ENCODE assay signal across 8 mouse cellular contexts in the genomic region with DNA sequence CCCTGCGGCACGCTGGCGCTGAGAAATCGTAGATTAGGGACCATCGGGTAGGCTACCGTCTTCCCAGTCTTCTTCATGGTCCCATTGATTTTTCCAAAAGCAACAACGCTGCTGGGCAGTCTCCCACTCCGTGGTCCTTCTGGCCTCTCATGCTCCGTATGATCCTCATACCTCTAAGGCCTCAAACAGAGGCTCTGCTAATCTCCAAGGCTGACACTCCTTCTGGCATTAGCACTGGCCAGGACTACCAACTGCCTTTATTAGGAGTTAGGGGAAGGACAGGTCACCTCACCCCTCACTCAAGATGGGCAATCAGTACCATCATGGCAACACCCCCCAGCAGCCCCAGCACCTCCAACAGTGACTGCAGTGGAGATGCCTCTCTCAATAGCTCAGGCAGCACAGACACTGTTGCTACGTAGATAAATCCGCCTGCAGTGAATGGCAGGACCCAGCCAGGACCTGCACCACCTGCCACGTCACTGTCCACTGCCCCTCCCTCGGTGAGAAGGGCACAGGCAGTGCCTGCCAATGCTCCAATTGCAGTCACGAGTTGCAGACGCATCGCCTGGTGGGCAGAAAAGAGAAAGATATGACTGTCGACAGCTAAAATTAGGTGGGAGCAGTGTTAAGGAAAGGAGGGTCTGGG. TPM values are rescaled to one million over a fixed set of nuclear protein-coding genes. Genes with fewer than 3 reads are reported as not detected.
DNase-seq lines count a peak whose midpoint lies in the region; ATAC-seq and TF ChIP-seq lines count a peak whose summit lies in the region.

No protein-coding gene starts in this region.

- peaks cover 37% of the 10 kb centered on the region for H3K36me3 ChIP-seq in E14TG2a.4 (ENCODE audit: insufficient read depth, low read length)
- H3K36me3 ChIP-seq in forebrain, embryonic 12.5 days (replicated peaks) = peaks cover 26% of the 10 kb centered on the region
- H3K36me3 ChIP-seq in limb, embryonic 11.5 days (ENCODE audit: control insufficient read depth, insufficient read depth, low read length) = peaks cover 18% of the 10 kb centered on the region
- peaks cover 15% of the 10 kb centered on the region for H3K36me3 ChIP-seq in stomach, embryonic 16.5 days (ENCODE audit: control insufficient read depth, insufficient read depth, low read length)

- H3K9ac ChIP-seq in forebrain, embryonic 12.5 days = peak overlapping the region; percentile 93; the same call in 1 of the 2 replicates
- H3K9ac ChIP-seq in limb, embryonic 11.5 days (ENCODE audit: low read length) = no peak overlapping the region
- 0 out of 2 replicates have a peak overlapping the region, but pooled peaks have one; percentile 38 for H3K9ac ChIP-seq in stomach, embryonic 16.5 days (ENCODE audit: low read length)

- ATAC-seq in forebrain, embryonic 12.5 days (ENCODE audit: low FRiP score) = no peak
- ATAC-seq in limb, embryonic 11.5 days (ENCODE audit: insufficient number of reproducible peaks, low FRiP score, low TSS enrichment, low read depth) = no peak
- ATAC-seq in stomach, embryonic 16.5 days (ENCODE audit: insufficient read depth, low FRiP score) = no peak

- TF ChIP-seq CTCF in E14TG2a.4 (conservative IDR thresholded peaks at IDR 0.05; ENCODE audit: low read length) = no peak

- H3K9me3 ChIP-seq in E14TG2a.4 (ENCODE audit: low read length) = no peaks in the 10 kb centered on the region
- no peaks in the 10 kb centered on the region for H3K9me3 ChIP-seq in forebrain, embryonic 12.5 days
- H3K9me3 ChIP-seq in limb, embryonic 11.5 days (ENCODE audit: control insufficient read depth, low read length) = no peaks in the 10 kb centered on the region
- no peaks in the 10 kb centered on the region for H3K9me3 ChIP-seq in stomach, embryonic 16.5 days (replicated peaks; ENCODE audit: control insufficient read depth, low read length)

- H3K4me2 ChIP-seq in forebrain, embryonic 12.5 days = peak overlapping the region; percentile 83
- peak overlapping the region; percentile 93; the same call in 1 of the 2 replicates for H3K4me2 ChIP-seq in limb, embryonic 11.5 days (ENCODE audit: low read depth, severe bottlenecking)
- H3K4me2 ChIP-seq in stomach, embryonic 16.5 days (ENCODE audit: low read depth, low read length) = peak overlapping the region; percentile 85; the same call in 1 of the 2 replicates

- peak overlapping the region; percentile 98 for H3K27ac ChIP-seq in forebrain, embryonic 12.5 days
- H3K27ac ChIP-seq in limb, embryonic 11.5 days (replicated peaks; ENCODE audit: low read depth, low read length) = peak overlapping the region; percentile 79
- peak overlapping the region; percentile 51 for H3K27ac ChIP-seq in stomach, embryonic 16.5 days (ENCODE audit: low read length)

- peaks cover 17% of the 10 kb centered on the region for H3K27me3 ChIP-seq in E14TG2a.4 (ENCODE audit: insufficient read depth, low read length)
- H3K27me3 ChIP-seq in forebrain, embryonic 12.5 days = no peaks in the 10 kb centered on the region
- H3K27me3 ChIP-seq in limb, embryonic 11.5 days (ENCODE audit: control insufficient read depth, insufficient read depth, low read length) = no peaks in the 10 kb centered on the region
- no peaks in the 10 kb centered on the region for H3K27me3 ChIP-seq in stomach, embryonic 16.5 days (ENCODE audit: control insufficient read depth, insufficient read depth, low read length)

- WGBS in forebrain, embryonic 12.5 days = 47% methylated on average over 17 of the region's 17 CpGs
- 74% methylated on average over 17 of the region's 17 CpGs for WGBS in limb, embryonic 11.5 days
- 73% methylated on average over 17 of the region's 17 CpGs for WGBS in stomach, embryonic 16.5 days

- DNase-seq in gastrocnemius, postnatal 10 days = peak; percentile 8
- no peak for DNase-seq in gastrocnemius, adult 18-20 months (ENCODE audit: low spot score)
- DNase-seq in limb, embryonic 11.5 days (ENCODE audit: low spot score) = no peak
- DNase-seq in frontal cortex, postnatal 14 days (ENCODE audit: low spot score in 2 of 2) = no peak
- no peak for DNase-seq in layer of hippocampus, adult 9-11 months

- peaks cover 73% of the 10 kb centered on the region for H3K4me1 ChIP-seq in E14TG2a.4 (replicated peaks; ENCODE audit: low read depth, low read length)
- H3K4me1 ChIP-seq in forebrain, embryonic 12.5 days = peaks cover 74% of the 10 kb centered on the region
- H3K4me1 ChIP-seq in limb, embryonic 11.5 days (ENCODE audit: control insufficient read depth, insufficient read depth, low read length) = peaks cover 59% of the 10 kb centered on the region
- H3K4me1 ChIP-seq in stomach, embryonic 16.5 days (ENCODE audit: control insufficient read depth, insufficient read depth, low read length) = peaks cover 61% of the 10 kb centered on the region

- peak overlapping the region; percentile 92; the same call in 1 of the 2 replicates for H3K4me3 ChIP-seq in E14TG2a.4 (replicated peaks; ENCODE audit: low read length)
- peak overlapping the region; percentile 69 for H3K4me3 ChIP-seq in forebrain, embryonic 12.5 days (replicated peaks)
- H3K4me3 ChIP-seq in limb, embryonic 11.5 days (ENCODE audit: low read depth, low read length) = 0 out of 2 replicates have a peak overlapping the region, but pooled peaks have one; percentile 65
- H3K4me3 ChIP-seq in stomach, embryonic 16.5 days (replicated peaks; ENCODE audit: low read length) = no peak overlapping the region

RNA-seq across cellular contexts. Expression of a gene that starts 0.8 kb away (rescaled TPM):
- total RNA-seq in gastrocnemius, postnatal 10 days (2021) = 10 to 100 TPM; 50.5 to 63.2 TPM
- total RNA-seq in gastrocnemius, adult 18-20 months (2021) = 10 to 100 TPM; 80.3 to 82.1 TPM
- 92.8 and 103 TPM in 2 replicates for polyA plus RNA-seq in forebrain, embryonic 12.5 days (2016; fragmentation: Nextera tagmentation; extraction: Ambion mirVana)
- polyA plus RNA-seq in limb, embryonic 11.5 days (2014; fragmentation: Nextera tagmentation; extraction: Ambion mirVana) = 34.9 and 37.7 TPM in 2 replicates
- 38.9 and 41.3 TPM in 2 replicates for polyA plus RNA-seq in stomach, embryonic 16.5 days (2015; fragmentation: Nextera tagmentation; extraction: Ambion mirVana)

RNA-seq across cellular contexts. Expression of a gene that starts 2.9 kb away (rescaled TPM):
- 10 to 100 TPM; 64.1 to 75.4 TPM for total RNA-seq in gastrocnemius, postnatal 10 days (2021)
- total RNA-seq in gastrocnemius, adult 18-20 months (2021) = 10 to 100 TPM; 41.0 to 50.2 TPM
- 160 and 166 TPM in 2 replicates for polyA plus RNA-seq in forebrain, embryonic 12.5 days (2016; fragmentation: Nextera tagmentation; extraction: Ambion mirVana)
- 85.6 and 94.1 TPM in 2 replicates for polyA plus RNA-seq in limb, embryonic 11.5 days (2014; fragmentation: Nextera tagmentation; extraction: Ambion mirVana)
- 194 and 195 TPM in 2 replicates for polyA plus RNA-seq in stomach, embryonic 16.5 days (2015; fragmentation: Nextera tagmentation; extraction: Ambion mirVana)

RNA-seq across cellular contexts. Expression of a gene that starts 3.0 kb away (rescaled TPM):
- 10 to 100 TPM; 40.7 to 43.1 TPM for total RNA-seq in gastrocnemius, postnatal 10 days (2021)
- total RNA-seq in gastrocnemius, adult 18-20 months (2021) = 10 to 100 TPM; 34.9 to 37.0 TPM
- polyA plus RNA-seq in forebrain, embryonic 12.5 days (2016; fragmentation: Nextera tagmentation; extraction: Ambion mirVana) = 54.8 and 59.5 TPM in 2 replicates
- polyA plus RNA-seq in limb, embryonic 11.5 days (2014; fragmentation: Nextera tagmentation; extraction: Ambion mirVana) = 20.5 and 24.0 TPM in 2 replicates
- polyA plus RNA-seq in stomach, embryonic 16.5 days (2015; fragmentation: Nextera tagmentation; extraction: Ambion mirVana) = 36.3 and 37.7 TPM in 2 replicates

RNA-seq across cellular contexts. Expression of a gene that starts 4.1 kb away (rescaled TPM):
- total RNA-seq in gastrocnemius, postnatal 10 days (2021) = 10 to 100 TPM; 13.4 to 18.0 TPM
- total RNA-seq in gastrocnemius, adult 18-20 months (2021) = 10 to 100 TPM; 12.5 to 13.5 TPM
- 19.1 and 23.6 TPM in 2 replicates for polyA plus RNA-seq in forebrain, embryonic 12.5 days (2016; fragmentation: Nextera tagmentation; extraction: Ambion mirVana)
- 3.8 and 5.6 TPM in 2 replicates for polyA plus RNA-seq in limb, embryonic 11.5 days (2014; fragmentation: Nextera tagmentation; extraction: Ambion mirVana)
- 8.1 and 10.7 TPM in 2 replicates for polyA plus RNA-seq in stomach, embryonic 16.5 days (2015; fragmentation: Nextera tagmentation; extraction: Ambion mirVana)

RNA-seq across cellular contexts. Expression of a gene that starts 10.6 kb away (rescaled TPM):
- 100 to 1,000 TPM in 1 of 2 experiments, 10 to 100 TPM in 1; 72.0 to 106 TPM for total RNA-seq in gastrocnemius, postnatal 10 days (2021)
- total RNA-seq in gastrocnemius, adult 18-20 months (2021) = 1 to 10 TPM; 2.9 TPM
- polyA plus RNA-seq in forebrain, embryonic 12.5 days (2016; fragmentation: Nextera tagmentation; extraction: Ambion mirVana) = 1.4 and 2.5 TPM in 2 replicates
- polyA plus RNA-seq in limb, embryonic 11.5 days (2014; fragmentation: Nextera tagmentation; extraction: Ambion mirVana) = 2.6 and 5.0 TPM in 2 replicates
- polyA plus RNA-seq in stomach, embryonic 16.5 days (2015; fragmentation: Nextera tagmentation; extraction: Ambion mirVana) = 0.57 and 0.61 TPM in 2 replicates
